Mouse (Mus musculus): ENCODE data around the gene Spen. TPM values are rescaled to one million over a fixed set of nuclear protein-coding genes. Genes with fewer than 3 reads are reported as not detected.
A peak's percentile ranks its signal among the peaks of the same experiment; 100 is the strongest.

The Spen gene
- polyA plus RNA-seq, 1 experiment from 2014 or later, result 19.1 TPM

DNA sequence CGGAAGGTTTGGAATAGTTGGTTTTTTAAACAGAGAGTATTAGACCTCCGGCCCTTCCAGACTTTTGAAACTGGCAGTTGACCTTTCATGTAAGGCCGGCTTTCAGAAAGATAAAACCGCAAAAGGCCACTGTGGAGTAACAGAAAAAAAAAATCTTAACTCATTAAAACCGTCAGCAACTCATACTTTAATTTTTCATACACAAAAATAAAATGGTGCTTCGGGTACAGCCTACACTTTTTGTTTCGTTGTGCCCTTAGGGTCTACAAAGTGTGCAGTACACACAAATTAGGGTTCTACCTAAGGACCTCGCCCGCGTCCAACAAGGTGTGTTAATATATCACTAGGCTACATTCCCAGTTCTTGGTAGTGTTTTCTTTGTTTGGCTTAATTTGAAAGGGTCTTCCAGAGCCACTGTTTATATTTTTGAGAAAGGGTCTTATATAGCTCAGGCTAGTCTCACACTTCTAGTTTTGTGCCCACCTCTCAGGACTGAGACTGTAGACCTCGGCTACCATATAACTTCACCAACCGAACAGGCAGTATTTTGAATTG is 893 bp upstream of the Spen start:
- H3K9ac ChIP-seq (replicated peaks; ENCODE audit: low read depth, low read length), result peak overlapping the region; percentile 83
- peak overlapping the region; percentile 70 for H3K4me2 ChIP-seq (ENCODE audit: low read length)
- no peaks in the 10 kb centered on the region for H3K36me3 ChIP-seq (ENCODE audit: control insufficient read depth, insufficient read depth)
- H3K9me3 ChIP-seq (ENCODE audit: control insufficient read depth, low read length), result no peaks in the 10 kb centered on the region
- ATAC-seq, result no peak
- peak overlapping the region; percentile 94 for H3K4me3 ChIP-seq (replicated peaks; ENCODE audit: low read length)
- peak overlapping the region; percentile 97 for H3K27ac ChIP-seq (ENCODE audit: low read length)
- WGBS, result 45% methylated on average over 12 of the region's 12 CpGs
- H3K27me3 ChIP-seq (replicated peaks; ENCODE audit: control insufficient read depth, insufficient read depth, low read length), result no peaks in the 10 kb centered on the region
- peaks cover 25% of the 10 kb centered on the region for H3K4me1 ChIP-seq (replicated peaks; ENCODE audit: control insufficient read depth, insufficient read depth, low read length)

DNA sequence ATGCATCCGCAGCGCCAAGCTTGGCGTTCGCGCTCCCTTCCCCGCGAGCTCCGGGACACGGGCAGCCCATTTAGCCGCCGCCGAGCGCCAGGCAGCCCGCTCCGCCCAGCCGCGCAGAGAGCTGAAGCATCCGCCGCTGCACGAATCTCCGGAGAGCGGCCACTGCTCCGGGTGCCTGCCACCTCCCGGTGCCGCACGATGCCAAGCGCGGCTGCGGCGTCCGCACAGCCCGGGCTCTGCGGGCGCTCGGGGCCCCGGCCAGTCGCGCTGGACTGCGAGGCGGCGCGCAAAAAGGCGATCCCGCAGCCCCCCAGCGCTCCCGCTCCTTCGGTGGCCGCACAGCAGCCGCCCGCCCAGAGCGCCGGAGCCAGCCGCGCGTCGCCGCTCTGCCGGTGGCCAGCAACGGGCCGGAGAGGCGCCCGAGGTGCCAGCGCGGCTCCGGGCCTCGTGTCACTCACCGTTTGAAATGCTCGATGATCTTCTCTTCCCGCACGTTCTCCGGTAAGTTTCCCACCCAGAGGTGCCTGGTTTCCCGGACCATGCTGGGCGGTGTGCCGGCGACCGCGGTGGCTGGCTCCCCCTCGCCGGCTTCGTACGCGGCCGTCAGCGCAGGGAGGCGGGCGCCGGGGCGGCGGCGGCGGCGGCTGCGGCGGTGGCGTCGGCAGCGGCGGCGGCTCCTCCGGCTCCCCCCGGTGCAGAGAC is 540 bp downstream of the Spen start:
- H3K4me2 ChIP-seq (ENCODE audit: low read length), result peak overlapping the region; percentile 68
- peak overlapping the region; percentile 93 for H3K9ac ChIP-seq (replicated peaks; ENCODE audit: low read depth, low read length)
- peak overlapping the region; percentile 94 for H3K4me3 ChIP-seq (replicated peaks; ENCODE audit: low read length)
- H3K4me1 ChIP-seq (replicated peaks; ENCODE audit: control insufficient read depth, insufficient read depth, low read length), result peaks cover 36% of the 10 kb centered on the region
- peak overlapping the region; percentile 97 for H3K27ac ChIP-seq (ENCODE audit: low read length)
- H3K9me3 ChIP-seq (ENCODE audit: control insufficient read depth, low read length), result no peaks in the 10 kb centered on the region
- ATAC-seq, result no peak
- H3K27me3 ChIP-seq (replicated peaks; ENCODE audit: control insufficient read depth, insufficient read depth, low read length), result no peaks in the 10 kb centered on the region
- under 1% methylated on average over 97 of the region's 101 CpGs for WGBS
- no peaks in the 10 kb centered on the region for H3K36me3 ChIP-seq (ENCODE audit: control insufficient read depth, insufficient read depth)

DNA sequence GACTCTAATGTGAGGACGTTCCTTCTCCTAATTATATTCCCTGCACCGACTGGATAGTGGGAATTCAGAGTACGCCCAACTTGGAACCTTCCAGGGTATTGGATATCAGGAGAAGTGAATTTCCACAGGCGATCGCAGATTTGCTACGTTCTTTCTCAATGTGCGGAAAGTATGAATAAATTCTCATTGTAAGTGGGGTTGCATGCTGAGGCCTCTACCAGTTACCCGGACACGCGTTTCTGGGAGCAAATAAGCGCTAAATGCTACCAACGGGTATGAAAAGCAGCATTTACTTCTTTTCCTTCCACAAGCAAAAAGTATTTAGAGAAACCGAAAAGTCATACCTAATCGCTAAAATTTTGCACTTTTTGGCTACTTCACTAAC is 1.2 kb downstream of the Spen start:
- Histone ChIP-seq H3K9ac (replicated peaks; ENCODE audit: low read depth, low read length) (peak overlapping the region; percentile 93), H3K4me1 (replicated peaks; ENCODE audit: control insufficient read depth, insufficient read depth, low read length) (peaks cover 37% of the 10 kb centered on the region), H3K36me3 (ENCODE audit: control insufficient read depth, insufficient read depth) (no peaks in the 10 kb centered on the region), H3K9me3 (ENCODE audit: control insufficient read depth, low read length) (no peaks in the 10 kb centered on the region), H3K4me2 (ENCODE audit: low read length) (peak overlapping the region; percentile 68), H3K27me3 (replicated peaks; ENCODE audit: control insufficient read depth, insufficient read depth, low read length) (no peaks in the 10 kb centered on the region), H3K4me3 (replicated peaks; ENCODE audit: low read length) (peak overlapping the region; percentile 94), H3K27ac (ENCODE audit: low read length) (peak overlapping the region; percentile 97)
- WGBS, result under 1% methylated on average over 14 of the region's 14 CpGs
- ATAC-seq, result no peak

DNA sequence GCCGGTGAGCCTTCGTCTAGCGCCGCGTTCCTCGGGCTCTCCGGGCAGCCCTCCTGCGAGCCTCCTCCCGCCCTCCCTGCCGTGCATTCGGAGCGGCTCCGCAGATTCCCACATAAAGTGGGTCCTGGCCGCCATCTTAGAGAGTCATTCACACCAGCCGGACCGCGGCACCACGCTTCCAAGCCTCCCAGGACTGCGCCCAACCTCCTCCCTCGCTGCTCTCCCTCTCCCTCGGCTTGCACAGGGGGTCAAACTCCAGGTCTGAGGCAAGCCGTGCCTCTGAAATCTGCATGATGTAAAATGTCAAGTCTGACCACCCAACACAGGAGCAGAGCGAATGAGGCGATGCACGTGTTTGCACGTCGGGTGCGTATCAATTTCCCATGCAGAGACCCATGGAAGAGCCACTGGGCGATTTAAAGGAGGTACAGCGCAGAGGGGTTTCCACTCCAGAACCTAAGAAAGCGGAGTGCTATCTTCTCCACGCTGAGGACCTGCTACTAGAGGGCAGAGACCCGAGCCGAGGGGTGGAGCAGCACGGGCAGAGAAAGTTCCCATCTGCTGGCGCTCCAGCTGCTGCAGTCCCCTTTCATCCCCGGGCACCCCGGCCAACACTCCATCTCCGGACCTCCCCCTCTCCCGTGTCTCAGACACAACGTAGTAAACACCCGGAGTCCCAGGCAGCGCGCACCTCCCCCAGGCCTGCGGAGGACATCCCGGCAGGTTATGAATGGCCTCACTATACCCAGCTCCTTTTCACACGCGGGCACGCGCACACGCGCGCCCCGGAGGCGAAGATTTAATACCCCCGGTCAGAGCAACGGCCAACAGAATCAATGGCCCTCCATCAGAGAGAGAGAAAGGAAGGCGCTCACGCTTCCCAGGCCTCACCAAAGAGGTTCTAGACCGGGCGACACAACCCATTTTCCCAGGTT is 1.8 kb downstream of the Spen start:
- H3K4me2 ChIP-seq (ENCODE audit: low read length), result peak overlapping the region; percentile 68
- peak overlapping the region; percentile 97 for H3K27ac ChIP-seq (ENCODE audit: low read length)
- H3K4me3 ChIP-seq (replicated peaks; ENCODE audit: low read length), result peak overlapping the region; percentile 94
- H3K36me3 ChIP-seq (ENCODE audit: control insufficient read depth, insufficient read depth), result no peaks in the 10 kb centered on the region
- ATAC-seq, result peak; percentile 49
- H3K27me3 ChIP-seq (replicated peaks; ENCODE audit: control insufficient read depth, insufficient read depth, low read length), result no peaks in the 10 kb centered on the region
- peaks cover 35% of the 10 kb centered on the region for H3K4me1 ChIP-seq (replicated peaks; ENCODE audit: control insufficient read depth, insufficient read depth, low read length)
- WGBS, result under 1% methylated on average over 61 of the region's 61 CpGs
- peak overlapping the region; percentile 93 for H3K9ac ChIP-seq (replicated peaks; ENCODE audit: low read depth, low read length)
- H3K9me3 ChIP-seq (ENCODE audit: control insufficient read depth, low read length), result no peaks in the 10 kb centered on the region

DNA sequence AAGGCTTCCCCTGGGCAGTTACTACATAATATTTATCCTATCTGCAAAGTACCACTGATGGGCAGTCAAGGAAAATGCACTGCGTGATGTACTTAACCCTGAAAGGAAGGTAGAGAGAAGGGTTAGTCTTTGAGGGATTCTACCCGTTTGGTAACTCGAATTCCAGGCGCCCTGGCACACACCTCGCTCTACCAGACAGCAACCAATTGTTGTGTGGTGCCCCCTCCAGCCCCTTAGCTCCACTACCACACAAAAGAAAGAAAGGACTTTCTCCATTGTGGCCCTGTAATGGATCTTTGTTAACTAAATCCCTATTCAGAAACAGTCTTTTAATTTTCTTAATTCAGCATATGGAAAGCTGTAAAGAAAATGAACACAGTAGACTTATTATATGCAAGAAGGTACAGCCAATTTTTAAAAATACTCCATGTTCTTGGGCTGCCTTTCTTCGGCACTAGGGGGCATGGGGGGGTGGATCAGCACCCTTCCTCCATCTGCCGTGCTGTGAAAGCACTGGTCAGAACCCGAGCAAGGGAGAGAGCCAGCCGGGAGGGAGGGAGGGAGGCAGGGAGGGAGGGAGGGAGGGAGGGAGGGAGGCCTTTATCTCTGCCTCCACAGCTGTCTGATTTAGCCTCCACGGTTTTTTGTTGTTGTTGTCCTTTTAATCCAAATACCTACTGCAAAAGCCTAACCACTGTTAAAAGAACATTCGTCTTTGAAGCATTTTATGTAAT is 3.3 kb downstream of the Spen start:
- peak; percentile 24; the same call in 1 of the 2 replicates for ATAC-seq
- whole genome bisulfite sequencing, result 3% methylated on average over 9 of the region's 11 CpGs

DNA sequence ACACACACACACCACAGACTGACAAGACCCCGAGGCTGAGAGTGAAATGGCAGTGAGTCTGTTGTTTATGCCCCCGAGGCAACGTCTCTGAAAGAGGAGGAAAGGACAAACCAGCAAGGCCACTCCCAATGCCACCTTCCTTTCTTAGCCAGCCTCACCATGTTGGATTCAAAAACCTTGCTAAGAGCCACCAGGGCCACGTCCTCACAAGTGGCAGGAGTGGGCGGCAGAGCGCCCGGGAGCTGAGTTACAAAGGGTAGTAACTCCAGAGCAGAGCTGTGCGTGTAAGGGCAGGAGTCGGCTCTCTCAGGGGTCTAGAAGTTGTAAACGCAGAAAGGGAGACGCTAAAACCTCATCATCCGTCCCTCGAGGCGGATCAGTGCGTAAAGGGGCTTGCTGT is 7.4 kb downstream of the Spen start:
- Histone ChIP-seq H3K4me3 (replicated peaks; ENCODE audit: low read length) (no peak overlapping the region), H3K36me3 (ENCODE audit: control insufficient read depth, insufficient read depth) (no peaks in the 10 kb centered on the region), H3K9ac (replicated peaks; ENCODE audit: low read depth, low read length) (no peak overlapping the region), H3K9me3 (ENCODE audit: control insufficient read depth, low read length) (no peaks in the 10 kb centered on the region), H3K27me3 (replicated peaks; ENCODE audit: control insufficient read depth, insufficient read depth, low read length) (no peaks in the 10 kb centered on the region), H3K4me1 (replicated peaks; ENCODE audit: control insufficient read depth, insufficient read depth, low read length) (peaks cover 31% of the 10 kb centered on the region), H3K27ac (ENCODE audit: low read length) (no peak overlapping the region), H3K4me2 (ENCODE audit: low read length) (no peak overlapping the region)
- ATAC-seq, result no peak
- 79% methylated on average over 15 of the region's 15 CpGs for WGBS

More for the DNA sequence above, 3.3 kb downstream of the Spen start:
- H3K4me2 ChIP-seq (ENCODE audit: low read length), result peak overlapping the region; percentile 68
- H3K36me3 ChIP-seq (ENCODE audit: control insufficient read depth, insufficient read depth), result no peaks in the 10 kb centered on the region
- peak overlapping the region; percentile 97 for H3K27ac ChIP-seq (ENCODE audit: low read length)
- no peaks in the 10 kb centered on the region for H3K9me3 ChIP-seq (ENCODE audit: control insufficient read depth, low read length)
- peaks cover 35% of the 10 kb centered on the region for H3K4me1 ChIP-seq (replicated peaks; ENCODE audit: control insufficient read depth, insufficient read depth, low read length)
- H3K4me3 ChIP-seq (replicated peaks; ENCODE audit: low read length), result peak overlapping the region; percentile 94
- no peaks in the 10 kb centered on the region for H3K27me3 ChIP-seq (replicated peaks; ENCODE audit: control insufficient read depth, insufficient read depth, low read length)
- peak overlapping the region; percentile 47 for H3K9ac ChIP-seq (replicated peaks; ENCODE audit: low read depth, low read length)

DNA sequence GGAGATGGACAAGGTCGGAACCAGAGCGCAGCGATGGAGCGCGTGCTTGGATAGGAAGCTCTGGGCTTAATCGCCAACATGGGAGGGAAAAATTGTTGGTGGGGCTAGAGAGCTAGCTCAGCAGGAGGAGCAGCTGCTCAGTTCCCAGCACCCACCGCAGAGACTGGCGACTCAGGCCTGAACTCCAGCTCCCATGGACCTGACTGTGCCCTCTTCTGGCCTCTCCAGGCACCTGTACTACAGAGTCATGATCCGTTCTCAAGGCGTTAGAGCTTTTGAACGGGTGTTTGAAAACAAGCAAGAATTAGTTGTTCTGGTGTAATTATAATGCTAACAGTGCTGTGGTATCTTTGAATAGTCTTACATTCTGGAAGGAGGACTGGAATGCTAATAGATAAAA is 9.5 kb downstream of the Spen start:
- Histone ChIP-seq H3K27me3 (replicated peaks; ENCODE audit: control insufficient read depth, insufficient read depth, low read length) (no peaks in the 10 kb centered on the region), H3K36me3 (ENCODE audit: control insufficient read depth, insufficient read depth) (no peaks in the 10 kb centered on the region), H3K4me1 (replicated peaks; ENCODE audit: control insufficient read depth, insufficient read depth, low read length) (peaks cover 17% of the 10 kb centered on the region), H3K9me3 (ENCODE audit: control insufficient read depth, low read length) (no peaks in the 10 kb centered on the region), H3K27ac (ENCODE audit: low read length) (no peak overlapping the region), H3K4me2 (ENCODE audit: low read length) (no peak overlapping the region), H3K9ac (replicated peaks; ENCODE audit: low read depth, low read length) (no peak overlapping the region), H3K4me3 (replicated peaks; ENCODE audit: low read length) (no peak overlapping the region)
- ATAC-seq, result no peak
- 84% methylated on average over 11 of the region's 11 CpGs for WGBS

DNA sequence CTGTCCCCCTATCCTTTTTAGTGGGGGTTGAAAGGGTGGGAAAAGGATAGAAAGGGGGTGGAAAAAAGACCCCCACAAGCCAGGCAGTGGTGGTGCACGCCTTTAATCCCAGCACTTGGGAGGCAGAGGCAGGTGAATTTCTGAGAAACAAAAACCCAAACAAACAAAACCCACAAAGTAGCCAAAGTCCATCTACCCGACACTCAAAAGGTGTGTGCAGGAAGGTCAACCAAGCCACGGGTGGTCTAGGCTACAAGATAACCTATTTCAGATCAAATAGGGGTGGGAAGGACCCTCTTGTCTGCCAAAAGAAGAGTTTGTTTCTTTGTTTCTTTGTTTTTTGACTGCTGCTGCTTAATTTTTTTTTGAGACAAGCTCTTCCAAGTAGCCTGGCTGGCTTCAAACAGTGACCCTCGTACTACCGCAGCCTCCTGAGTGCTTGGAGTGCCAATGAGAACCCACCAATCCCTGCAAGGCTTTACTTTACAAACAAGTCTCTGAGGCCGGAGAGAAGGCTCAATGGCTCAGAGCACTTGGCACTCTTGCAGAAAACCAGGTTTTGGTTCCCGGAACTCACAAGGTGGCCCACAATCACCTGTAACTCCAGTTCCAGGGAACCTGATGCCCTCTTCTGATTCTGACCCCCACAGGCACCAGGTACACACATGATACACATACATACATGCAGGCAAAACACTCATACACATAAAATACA is 11.3 kb downstream of the Spen start:
- Histone ChIP-seq H3K27ac (ENCODE audit: low read length) (no peak overlapping the region), H3K9me3 (ENCODE audit: control insufficient read depth, low read length) (no peaks in the 10 kb centered on the region), H3K27me3 (replicated peaks; ENCODE audit: control insufficient read depth, insufficient read depth, low read length) (no peaks in the 10 kb centered on the region), H3K9ac (replicated peaks; ENCODE audit: low read depth, low read length) (no peak overlapping the region), H3K36me3 (ENCODE audit: control insufficient read depth, insufficient read depth) (no peaks in the 10 kb centered on the region), H3K4me3 (replicated peaks; ENCODE audit: low read length) (no peak overlapping the region), H3K4me1 (replicated peaks; ENCODE audit: control insufficient read depth, insufficient read depth, low read length) (peaks cover 11% of the 10 kb centered on the region), H3K4me2 (ENCODE audit: low read length) (no peak overlapping the region)
- ATAC-seq, result no peak
- WGBS, result 81% methylated on average over 7 of the region's 7 CpGs

Measured in forebrain, embryonic 16.5 days (tissue).